Mouse (Mus musculus) layer of hippocampus, adult 8-10 months (tissue): Measurements from ENCODE around the gene Palmd. TPM values are rescaled to one million over a fixed set of nuclear protein-coding genes. Genes with fewer than 3 reads are reported as not detected.

Experiments used
- DNase-seq, 2 experiments: peaks; one replicate each; pipeline ENCODE4 v3.0.0; 2022; ENCODE audit warnings: low spot score in 2 of 2
- total RNA-seq, 4 experiments: library from RNA; stranded (reverse); gene quantifications; 2 replicates each; pipeline ENCODE4 v1.2.4; 2022

The Palmd gene
- total RNA-seq, 4 experiments from 2014 or later: 23.0 to 27.6 (median 26.1) TPM

DNA sequence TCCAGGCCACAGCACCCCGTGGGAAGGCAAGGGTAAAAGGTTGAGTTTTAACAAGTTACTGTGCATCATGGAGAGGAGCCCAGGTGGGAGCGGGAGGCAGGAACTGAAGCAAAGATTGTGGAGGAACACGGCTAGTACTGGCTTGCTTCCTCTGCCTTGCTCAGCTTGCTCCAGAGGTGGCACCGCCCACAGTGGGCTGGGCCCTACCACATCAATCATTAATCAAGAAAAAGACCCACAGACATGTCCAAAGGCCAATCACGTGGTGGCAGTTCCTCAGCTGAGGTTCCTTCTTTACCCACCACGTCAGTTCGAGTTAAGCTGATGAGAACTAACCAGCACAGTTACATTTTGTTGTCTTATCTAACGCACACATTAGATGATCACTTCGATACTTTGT is 75.9 kb downstream of the Palmd start:
- DNase-seq: no peak

DNA sequence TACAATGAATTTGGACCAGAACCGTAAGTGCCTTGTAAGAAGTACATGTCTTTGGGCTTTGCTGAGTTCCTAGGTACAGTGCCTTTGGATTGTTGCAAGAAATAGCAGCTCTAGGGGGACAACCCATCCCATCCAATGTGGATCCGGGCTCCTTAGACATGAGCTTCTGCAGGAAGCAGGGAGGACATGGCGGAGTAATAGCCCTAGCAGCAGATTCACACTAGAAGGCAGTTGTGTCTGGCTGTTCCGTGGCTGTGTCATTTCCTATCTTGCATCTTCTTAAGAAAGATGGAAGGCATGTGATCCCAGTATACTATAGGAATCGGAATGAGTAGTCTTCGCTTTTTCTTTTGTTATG is 76.6 kb downstream of the Palmd start:
- DNase-seq: no peak

DNA sequence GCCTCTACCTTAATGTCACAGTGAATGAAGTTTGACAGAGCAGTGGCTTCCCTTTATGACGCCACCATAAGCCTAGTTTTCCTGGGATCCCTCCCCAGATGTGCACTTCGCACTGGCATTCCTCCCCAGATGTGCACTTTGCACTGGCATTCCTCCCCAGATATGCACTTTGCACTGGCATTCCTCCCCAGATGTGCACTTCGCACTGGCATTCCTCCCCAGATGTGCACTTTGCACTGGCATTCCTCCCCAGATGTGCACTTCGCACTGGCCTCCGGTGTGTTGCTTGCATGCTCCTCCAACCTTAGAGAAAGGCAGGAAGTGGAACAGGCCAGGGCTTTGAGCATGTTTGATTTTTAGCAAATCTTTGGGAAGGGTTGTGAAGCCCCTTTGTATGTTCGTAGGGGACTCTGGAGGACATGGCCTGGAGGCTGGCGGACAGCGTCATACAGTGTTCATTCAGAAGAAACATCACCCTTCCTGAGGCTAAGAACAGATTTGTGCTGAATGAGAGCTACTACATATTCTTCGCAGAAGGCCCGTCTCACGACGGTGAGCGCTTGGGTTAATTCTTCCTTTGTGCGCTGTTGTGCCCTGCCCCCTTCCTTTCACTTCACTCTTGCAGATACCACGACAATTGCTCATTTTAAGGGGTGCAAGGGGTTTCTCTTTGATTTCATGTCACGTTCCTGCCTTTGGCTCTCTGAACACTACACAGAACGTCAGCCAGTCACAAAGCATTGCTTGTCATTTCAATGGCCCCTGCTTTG is 77.2 kb downstream of the Palmd start:
- DNase-seq: no peak

GRCm38 (mm10) chr3:116890576-116890975 is 78.2 kb downstream of the Palmd start:
- no peak for DNase-seq

- DNase-seq: no peak
Measured at GRCm38 (mm10) chr3:116889358-116889757, 79.4 kb downstream of the Palmd start.

DNA sequence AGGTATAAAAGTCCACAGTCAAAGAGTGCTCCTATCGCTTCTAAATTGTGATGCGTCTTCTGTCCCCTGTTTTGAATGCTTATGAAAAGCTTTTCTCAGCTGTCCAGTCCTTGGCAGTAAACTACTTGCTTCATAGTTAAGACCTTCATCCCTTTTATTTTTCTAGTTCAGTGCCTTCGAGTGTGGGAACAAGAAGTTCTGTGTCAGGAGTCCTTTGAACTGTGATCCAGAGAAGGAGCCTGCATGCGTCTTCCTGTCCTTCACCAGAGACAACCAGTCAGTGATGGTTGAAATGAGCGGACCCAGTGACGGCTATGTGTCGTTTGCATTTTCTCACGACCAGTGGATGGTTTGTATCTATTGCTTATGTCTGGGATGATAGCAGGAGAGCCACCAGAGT is 83.8 kb downstream of the Palmd start:
- DNase-seq: no peak

- DNase-seq: no peak
Measured at GRCm38 (mm10) chr3:116882221-116882960, 86.4 kb downstream of the Palmd start.

DNA sequence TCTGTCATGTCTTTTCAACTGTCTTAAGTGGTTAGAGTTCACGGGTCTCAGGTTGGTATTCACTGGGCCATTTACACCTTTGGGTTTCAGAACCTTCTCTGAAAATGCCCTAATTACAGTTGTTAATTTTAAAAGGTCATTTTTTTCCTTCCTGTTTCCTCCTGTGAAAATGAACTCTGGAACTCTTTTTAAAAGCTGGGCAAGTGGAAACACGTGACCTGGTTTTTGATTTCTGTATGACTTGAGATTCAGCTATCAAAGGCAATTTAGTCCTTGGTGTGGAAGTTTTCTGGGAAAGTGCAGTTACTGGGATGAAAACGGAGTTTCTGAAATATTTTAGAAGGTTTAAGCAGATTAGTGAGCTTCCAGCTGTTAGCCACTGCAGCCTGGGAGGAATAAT is 98.4 kb downstream of the Palmd start:
- DNase-seq: no peak

Other genes with a start within 250 kb of the Palmd start
- 10 to 100 TPM; 26.4 to 27.8 (median 27.1) TPM for gene Agl, start 160.8 kb downstream of the Palmd start, total RNA-seq
- 1 to 10 TPM in 2 of 4 experiments, under 1 TPM in 2; 0.47 to 3.0 (median 1.5) TPM for gene Frrs1, start 109.5 kb downstream of the Palmd start, total RNA-seq
- gene 4930455H04Rik, start 720 bp downstream of the Palmd start, total RNA-seq: not detected